Mouse (Mus musculus) G1E-ER4 (cell line): ENCODE data around the gene Nup210l. TPM values are rescaled to one million over a fixed set of nuclear protein-coding genes. Genes with fewer than 3 reads are reported as not detected.

Experiments used
- GATA1 ChIP-seq: IDR thresholded peaks from one replicate; pipeline ENCODE4 v1.8.0; 2012; ENCODE audit warnings: low read length, inconsistent platforms
- polyA plus RNA-seq: library from polyadenylated mRNA; stranded (reverse); fragments of >175 nt; gene quantifications from 2 replicates; pipeline ENCODE4 v1.2.3, GENCODE M21; 2012

The Nup210l gene
- polyA plus RNA-seq, 1 experiment, result not detected

GRCm38 (mm10) chr3:90254419-90255193 lies 150.7 kb downstream of the Nup210l start:
- TF ChIP-seq GATA1, result no peak

- no peak for TF ChIP-seq GATA1
These were observed 151.2 kb downstream of the Nup210l start for GRCm38 (mm10) chr3:90255194-90255565.

- TF ChIP-seq GATA1, result no peak
These were observed 151.9 kb downstream of the Nup210l start for GRCm38 (mm10) chr3:90255784-90256353.

GRCm38 (mm10) chr3:90256731-90257530 lies 153.0 kb downstream of the Nup210l start:
- no peak for TF ChIP-seq GATA1

GRCm38 (mm10) chr3:90258521-90258920 lies 154.6 kb downstream of the Nup210l start:
- TF ChIP-seq GATA1, result no peak

Other genes starting within 250 kb of the Nup210l start
- not detected in 2 replicates for gene Il6ra, start 190.9 kb upstream of the Nup210l start, polyA plus RNA-seq
- gene Atp8b2, start 140.6 kb upstream of the Nup210l start, polyA plus RNA-seq, result not detected in 2 replicates
- 17.4 and 50.6 TPM in 2 replicates for gene Hax1, start 105.4 kb upstream of the Nup210l start, polyA plus RNA-seq
- gene 4933434E20Rik, start 52.5 kb upstream of the Nup210l start, polyA plus RNA-seq, result 19.8 and 35.4 TPM in 2 replicates
- 158 and 183 TPM in 2 replicates for gene Ubap2l, start 51.5 kb upstream of the Nup210l start, polyA plus RNA-seq
- 194 and 266 TPM in 2 replicates for gene Tpm3, start 31.5 kb upstream of the Nup210l start, polyA plus RNA-seq
- 121 and 183 TPM in 2 replicates for gene Rps27, start 109.5 kb downstream of the Nup210l start, polyA plus RNA-seq
- gene Rab13, start 109.6 kb downstream of the Nup210l start, polyA plus RNA-seq, result 2.3 and 2.4 TPM in 2 replicates
- gene Jtb, start 127.5 kb downstream of the Nup210l start, polyA plus RNA-seq, result 86.1 and 122 TPM in 2 replicates
- not detected in 2 replicates for gene Creb3l4, start 139.4 kb downstream of the Nup210l start, polyA plus RNA-seq
- 14.3 and 15.6 TPM in 2 replicates for gene Slc39a1, start 144.0 kb downstream of the Nup210l start, polyA plus RNA-seq
- 40.3 and 49.3 TPM in 2 replicates for gene Crtc2, start 150.0 kb downstream of the Nup210l start, polyA plus RNA-seq
- gene Dennd4b, start 161.1 kb downstream of the Nup210l start, polyA plus RNA-seq, result 66.1 and 104 TPM in 2 replicates
- gene Gatad2b, start 189.0 kb downstream of the Nup210l start, polyA plus RNA-seq, result 3.0 and 3.6 TPM in 2 replicates